Mouse (Mus musculus): Measurements from ENCODE around the gene Ppp3ca.

GRCm38 (mm10) chr3:136833893-136834292 is 164.0 kb downstream of the Ppp3ca start:
- no peak for TF ChIP-seq CTCF (IDR thresholded peaks at IDR 0.05; ENCODE audit: low read depth, low read length)
- no peak for TF ChIP-seq POLR2A (IDR thresholded peaks at IDR 0.05; ENCODE audit: insufficient read depth, low read length)
- no peak for TF ChIP-seq EP300 (IDR thresholded peaks at IDR 0.05; ENCODE audit: insufficient read depth, low read depth, low read length)

Data from ES-Bruce4 (cell line).